Mouse (Mus musculus): ENCODE results near the gene 1810013L24Rik. TPM values are rescaled to one million over a fixed set of nuclear protein-coding genes. Genes with fewer than 3 reads are reported as not detected.
A peak's percentile ranks its signal among the peaks of the same experiment; 100 is the strongest.

The 1810013L24Rik gene
- polyA plus RNA-seq (2012; rRNA removed) = 47.8 and 47.9 TPM in 2 replicates

- DNase-seq (ENCODE audit: extremely low spot score in 1 of 2, low spot score in 1 of 2) = peak; percentile 97 to 98
These were observed at the start of gene 1810013L24Rik for GRCm38 (mm10) chr16:8829564-8830359. TSS of gene 1810013L24Rik (plus strand) at chr16:8830100.

DNA sequence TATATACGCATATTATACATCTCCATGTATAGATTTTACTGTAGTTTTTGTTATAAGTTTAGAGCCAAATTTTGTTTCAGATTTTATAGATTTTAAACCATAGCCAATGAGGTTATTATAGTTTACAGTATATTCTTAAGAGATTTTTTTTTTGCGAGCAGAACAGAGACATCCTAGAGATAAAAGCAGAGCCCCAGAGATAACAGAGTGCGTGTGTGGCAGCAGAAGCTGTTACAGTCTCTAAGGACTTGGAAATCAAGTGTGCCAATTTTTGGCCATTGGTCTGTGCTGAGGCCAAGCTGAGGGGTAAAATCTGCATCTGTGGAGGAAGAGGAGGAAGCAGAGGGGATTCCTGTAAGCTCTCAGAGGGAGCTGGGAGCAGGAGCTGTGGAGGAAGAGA lies 49.7 kb upstream of the 1810013L24Rik start:
- no peak for DNase-seq (ENCODE audit: extremely low spot score in 1 of 2, low spot score in 1 of 2)

GRCm38 (mm10) chr16:8781191-8781590 lies 48.7 kb upstream of the 1810013L24Rik start:
- DNase-seq (ENCODE audit: extremely low spot score in 1 of 2, low spot score in 1 of 2) = no peak

DNA sequence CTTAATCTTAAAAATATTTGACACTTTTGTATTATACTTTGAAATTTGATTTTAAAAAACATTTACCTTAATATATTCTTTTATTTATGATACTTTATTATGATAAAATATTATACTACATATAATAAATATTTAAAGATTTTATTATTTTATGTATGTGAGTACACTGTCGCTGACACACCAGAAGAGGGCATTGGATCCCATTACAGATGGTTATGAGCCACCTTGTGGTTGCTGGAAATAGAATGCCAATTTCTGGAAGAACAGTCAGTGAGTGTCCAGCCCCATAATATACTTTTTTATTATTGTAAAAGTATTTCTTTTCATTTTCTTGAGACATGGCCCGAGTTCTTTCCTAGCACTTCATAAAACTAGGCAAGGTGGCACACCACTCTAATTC lies 48.2 kb upstream of the 1810013L24Rik start:
- no peak for DNase-seq (ENCODE audit: extremely low spot score in 1 of 2, low spot score in 1 of 2)

- DNase-seq (ENCODE audit: extremely low spot score in 1 of 2, low spot score in 1 of 2) = no peak
These were observed 46.5 kb upstream of the 1810013L24Rik start for GRCm38 (mm10) chr16:8783198-8783913.

DNA sequence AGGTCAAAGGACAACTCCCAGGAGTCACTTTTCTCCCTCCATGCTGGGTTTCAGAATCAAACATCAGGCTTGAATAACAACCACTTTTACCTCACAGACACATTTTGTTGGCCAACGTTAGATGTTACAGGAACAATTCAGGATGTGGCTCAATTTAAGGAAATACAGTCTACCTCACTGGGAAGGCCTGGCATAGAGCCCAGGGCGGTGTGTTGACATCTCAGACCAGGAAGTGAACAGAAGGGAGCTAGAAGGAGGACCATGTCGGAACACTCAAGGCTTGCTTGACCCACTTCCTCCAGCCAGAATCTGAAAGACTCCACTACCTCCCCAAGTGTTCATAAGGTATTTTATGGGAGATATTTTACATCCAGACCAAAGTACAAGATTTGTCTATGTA lies 45.1 kb upstream of the 1810013L24Rik start:
- DNase-seq (ENCODE audit: extremely low spot score in 1 of 2, low spot score in 1 of 2) = no peak

GRCm38 (mm10) chr16:8790886-8791285 lies 39.0 kb upstream of the 1810013L24Rik start:
- DNase-seq (ENCODE audit: extremely low spot score in 1 of 2, low spot score in 1 of 2) = no peak

- no peak for DNase-seq (ENCODE audit: extremely low spot score in 1 of 2, low spot score in 1 of 2)
These were observed 37.8 kb upstream of the 1810013L24Rik start, which contains the start of gene Usp7 for GRCm38 (mm10) chr16:8791949-8792557. TSS of gene Usp7 (minus strand) at chr16:8792308.

- DNase-seq (ENCODE audit: extremely low spot score in 1 of 2, low spot score in 1 of 2) = no peak
These were observed 34.9 kb upstream of the 1810013L24Rik start for GRCm38 (mm10) chr16:8794952-8795351.

DNA sequence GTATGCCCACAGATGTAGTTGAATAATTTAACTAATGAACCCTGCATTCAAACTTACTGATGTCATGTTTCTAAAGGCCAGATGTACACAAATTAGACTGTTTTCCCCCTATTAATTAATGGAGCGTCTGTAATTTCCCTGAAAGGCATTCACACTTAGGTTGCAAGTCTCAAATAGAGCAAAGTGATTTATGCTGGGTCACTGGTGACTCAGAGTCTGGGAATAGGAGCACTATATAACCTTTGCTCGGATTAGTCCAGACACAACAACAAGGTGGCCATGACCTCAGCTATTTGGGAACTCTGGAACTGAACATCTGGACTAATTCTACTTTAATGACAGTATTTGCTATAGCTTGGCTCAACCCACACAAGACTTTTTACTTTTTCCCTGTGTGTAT lies 34.0 kb upstream of the 1810013L24Rik start:
- DNase-seq (ENCODE audit: extremely low spot score in 1 of 2, low spot score in 1 of 2) = no peak

DNA sequence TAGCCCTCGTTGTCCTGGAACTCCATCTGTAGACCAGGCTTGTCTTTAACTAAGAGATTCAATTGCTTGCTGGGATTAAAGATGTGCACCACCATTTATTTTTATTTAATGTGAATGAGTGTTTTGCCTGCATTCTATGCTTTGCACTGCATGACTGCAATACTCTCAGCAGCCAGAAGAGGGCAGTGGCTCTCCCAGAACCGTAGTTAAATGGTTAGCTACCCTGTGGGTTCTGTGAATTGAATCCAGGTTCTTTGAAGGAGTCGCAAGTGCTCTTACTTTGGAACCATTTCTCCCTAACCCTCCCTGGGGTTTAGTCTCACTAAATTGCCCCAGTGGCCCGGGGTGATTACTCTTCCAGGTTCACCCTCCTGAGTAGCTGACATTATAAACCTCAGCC lies 23.2 kb upstream of the 1810013L24Rik start:
- no peak for DNase-seq (ENCODE audit: extremely low spot score in 1 of 2, low spot score in 1 of 2)

DNA sequence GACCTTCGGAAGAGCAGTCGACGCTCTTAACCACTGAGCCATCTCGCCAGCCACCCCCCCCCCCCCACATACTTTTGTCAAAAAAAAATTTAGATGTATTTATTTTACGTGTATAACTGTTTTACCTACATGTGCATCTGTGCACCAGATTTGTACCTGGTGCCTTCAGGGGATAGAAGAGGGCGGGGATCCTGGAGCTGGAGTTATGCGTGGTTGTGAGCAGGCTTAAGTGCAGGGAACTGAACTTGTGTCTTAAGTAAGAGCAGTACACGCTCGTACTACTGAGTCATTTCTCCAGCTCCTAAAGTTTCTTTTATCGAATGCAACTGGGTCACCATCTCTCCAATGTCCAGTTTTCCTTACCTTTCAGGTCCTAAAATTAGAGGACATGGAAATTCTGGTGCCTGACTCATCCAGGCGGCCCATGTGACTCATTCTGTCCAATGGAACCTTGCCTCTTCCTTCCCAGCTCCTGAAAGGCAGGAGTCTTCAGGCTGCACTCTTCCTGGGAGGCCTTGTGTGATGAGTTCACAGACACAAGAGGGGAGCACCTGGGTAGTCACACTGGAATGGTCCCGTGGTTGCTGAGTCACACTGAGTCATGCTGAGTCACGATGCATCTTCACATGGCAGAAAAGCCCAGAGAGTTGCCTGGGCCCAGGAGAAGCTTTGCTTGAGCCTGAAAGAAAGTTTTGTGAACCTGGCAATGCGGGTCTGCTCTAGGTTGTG lies 19.3 kb upstream of the 1810013L24Rik start:
- DNase-seq (ENCODE audit: extremely low spot score in 1 of 2, low spot score in 1 of 2) = peak; percentile 18 to 55

DNA sequence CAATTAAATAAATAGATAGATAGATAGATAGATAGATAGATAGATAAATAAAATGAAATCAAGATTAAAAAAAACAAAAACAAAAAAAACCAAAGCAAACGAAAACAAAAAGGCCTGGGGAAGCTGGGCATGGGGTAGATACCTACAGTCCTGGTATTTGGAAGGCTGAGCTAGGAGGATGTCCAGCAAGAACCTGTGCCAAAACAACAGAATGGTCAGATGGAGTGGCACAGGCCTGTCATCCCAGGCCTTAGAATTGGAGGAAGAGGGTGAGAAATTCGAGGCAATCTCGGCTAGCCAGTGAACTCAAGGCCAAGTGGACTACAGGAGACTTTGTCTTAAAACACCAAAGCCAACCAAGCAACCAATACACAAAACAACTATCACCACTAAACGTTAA lies 12.0 kb upstream of the 1810013L24Rik start:
- no peak for DNase-seq (ENCODE audit: extremely low spot score in 1 of 2, low spot score in 1 of 2)

DNA sequence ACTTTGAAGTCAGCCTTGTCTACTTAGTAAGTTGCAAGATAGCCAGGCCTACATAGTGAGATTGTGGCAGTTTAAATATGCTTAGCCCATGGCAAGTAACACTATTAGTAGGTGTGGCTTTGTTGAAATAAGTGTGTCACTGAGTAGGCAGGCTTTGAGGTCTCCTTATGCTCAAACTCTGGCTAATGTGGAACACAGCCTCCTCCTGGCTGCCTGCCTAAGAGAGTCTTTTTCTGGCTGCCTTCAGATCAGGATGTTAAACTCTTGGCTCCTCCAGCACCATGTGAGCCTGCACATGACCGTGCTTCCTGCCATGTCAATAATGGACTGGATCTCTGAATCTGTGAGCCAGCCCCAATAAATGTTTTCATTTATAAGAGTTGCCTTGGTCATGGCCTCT lies 8.5 kb upstream of the 1810013L24Rik start:
- peak; percentile 61 to 80 for DNase-seq (ENCODE audit: extremely low spot score in 1 of 2, low spot score in 1 of 2)

DNA sequence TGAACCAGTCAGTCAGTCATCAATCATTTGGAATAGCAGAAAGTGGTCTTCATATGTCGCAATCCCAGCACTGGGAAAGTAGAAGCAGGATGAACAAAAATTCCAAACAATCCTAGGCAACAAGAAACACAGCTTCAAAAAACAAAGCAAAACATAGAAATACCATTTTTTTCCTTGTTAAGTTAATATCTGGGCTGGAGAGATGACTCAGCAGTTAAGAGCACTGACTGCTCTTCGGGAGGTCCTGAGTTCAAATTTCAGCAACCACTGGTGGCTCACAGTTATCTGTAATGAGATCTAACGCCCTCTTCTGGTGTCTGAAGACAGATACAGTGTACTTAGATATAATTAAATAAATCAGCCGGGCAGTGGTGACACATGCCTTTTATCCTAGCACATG lies 7.3 kb upstream of the 1810013L24Rik start:
- no peak for DNase-seq (ENCODE audit: extremely low spot score in 1 of 2, low spot score in 1 of 2)

- no peak for DNase-seq (ENCODE audit: extremely low spot score in 1 of 2, low spot score in 1 of 2)
These were observed 6.2 kb upstream of the 1810013L24Rik start for GRCm38 (mm10) chr16:8823661-8824060.

- DNase-seq (ENCODE audit: extremely low spot score in 1 of 2, low spot score in 1 of 2) = no peak
These were observed 2.5 kb upstream of the 1810013L24Rik start for GRCm38 (mm10) chr16:8827366-8827765.

GRCm38 (mm10) chr16:8828636-8829563 lies 1.0 kb upstream of the 1810013L24Rik start:
- DNase-seq (ENCODE audit: extremely low spot score in 1 of 2, low spot score in 1 of 2) = no peak

DNA sequence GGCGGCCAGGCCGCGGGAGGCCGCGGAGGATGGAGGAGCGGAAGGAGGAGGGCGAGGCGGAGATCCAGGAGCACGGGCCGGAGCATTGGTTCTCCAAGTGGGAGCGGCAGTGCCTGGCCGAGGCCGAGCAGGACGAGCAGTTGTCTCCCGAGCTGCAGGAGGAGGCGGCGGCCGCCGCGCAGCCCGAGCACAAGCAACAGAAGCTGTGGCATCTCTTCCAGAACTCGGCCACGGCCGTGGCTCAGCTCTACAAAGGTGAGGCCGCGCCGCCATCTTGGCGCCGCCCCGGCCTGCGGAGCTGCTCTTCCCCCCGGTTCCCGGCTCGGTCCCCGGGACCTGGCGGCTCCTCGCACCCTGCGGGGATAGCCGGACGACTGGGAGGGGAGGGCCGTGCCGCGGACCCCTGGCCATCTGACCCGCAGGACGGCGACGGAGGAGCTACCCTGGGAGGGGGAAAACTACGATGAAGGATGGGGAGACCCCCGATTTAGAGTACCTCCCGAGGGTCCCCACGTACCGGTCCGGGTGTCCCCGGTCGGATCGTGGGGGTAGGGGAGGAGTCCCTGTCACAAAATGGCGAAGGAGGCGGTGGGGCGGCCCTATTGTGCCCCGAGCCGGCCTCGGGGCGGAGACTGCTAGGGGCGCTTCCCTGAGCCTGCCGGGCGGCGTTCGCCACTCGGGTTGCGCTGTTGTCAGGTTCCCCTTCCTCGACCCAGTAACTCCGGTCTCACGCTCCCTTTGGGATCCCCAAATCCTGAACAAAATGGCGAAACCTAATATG lies 721 bp downstream of the 1810013L24Rik start:
- DNase-seq (ENCODE audit: extremely low spot score in 1 of 2, low spot score in 1 of 2) = peak in 1 of 2 experiments; percentile 57

Data from frontal cortex, adult 2 months (tissue).